Mouse (Mus musculus) heart, embryonic 12.5 days (tissue): ENCODE results near the gene Tmem129. TPM values are rescaled to one million over a fixed set of nuclear protein-coding genes. Genes with fewer than 3 reads are reported as not detected.

Experiments used
- ATAC-seq: fragments of 200-750 bp; cut with Nextera tagmentation; 2 replicates; pipeline ENCODE4 v1.8.0; 2017; ENCODE audit warnings: moderate TSS enrichment, moderate library complexity; ENCODE audit not compliant: insufficient number of reproducible peaks, low FRiP score
- H3K27ac ChIP-seq: fragments of 300-500 bp; sonication (generic); 2 replicates; pipeline ENCODE4 v1.5.1; 2016; ENCODE audit warnings: mild to moderate bottlenecking, moderate library complexity; ENCODE audit not compliant: poor library complexity, severe bottlenecking
- H3K27me3 ChIP-seq: fragments of 300-500 bp; sonication (generic); replicated peaks from 2 replicates; pipeline ENCODE4 v1.6.1; 2016; ENCODE audit warnings: mild to moderate bottlenecking, moderate library complexity
- H3K36me3 ChIP-seq: fragments of 300-500 bp; sonication (generic); 2 replicates; pipeline ENCODE4 v1.6.1; 2016; ENCODE audit warnings: mild to moderate bottlenecking, moderate library complexity
- H3K4me1 ChIP-seq: fragments of 300-500 bp; sonication (generic); replicated peaks from 2 replicates; pipeline ENCODE4 v1.6.1; 2016; ENCODE audit warnings: mild to moderate bottlenecking
- H3K4me2 ChIP-seq: fragments of 300-500 bp; sonication (generic); 2 replicates; pipeline ENCODE4 v1.6.1; 2016; ENCODE audit warnings: mild to moderate bottlenecking, moderate library complexity
- H3K4me3 ChIP-seq: fragments of 300-500 bp; sonication (generic); 2 replicates; pipeline ENCODE4 v1.5.1; 2016; ENCODE audit warnings: mild to moderate bottlenecking
- H3K9ac ChIP-seq: fragments of 300-500 bp; sonication (generic); 2 replicates; pipeline ENCODE4 v1.6.1; 2016; ENCODE audit warnings: mild to moderate bottlenecking, moderate library complexity
- H3K9me3 ChIP-seq: fragments of 300-500 bp; sonication (generic); replicated peaks from 2 replicates; pipeline ENCODE4 v1.6.1; 2016; ENCODE audit warnings: mild to moderate bottlenecking, moderate library complexity
- WGBS: fragments of 180-500 bp; shearing (Covaris S2); methylation state at CpG from one replicate; pipeline ENCODE4 v1.1.7; 2016; 5-methylcytosine and 5-hydroxymethylcytosine counted together
- polyA plus RNA-seq: library from polyadenylated mRNA; unstranded; fragments of >200 nt; fragmentation: Nextera tagmentation; extraction: Ambion mirVana; gene quantifications from 2 replicates; pipeline ENCODE4 v1.2.1, GENCODE M21; 2016

Gene Tmem129
- polyA plus RNA-seq, 1 experiment from 2014 or later = 34.3 TPM

DNA sequence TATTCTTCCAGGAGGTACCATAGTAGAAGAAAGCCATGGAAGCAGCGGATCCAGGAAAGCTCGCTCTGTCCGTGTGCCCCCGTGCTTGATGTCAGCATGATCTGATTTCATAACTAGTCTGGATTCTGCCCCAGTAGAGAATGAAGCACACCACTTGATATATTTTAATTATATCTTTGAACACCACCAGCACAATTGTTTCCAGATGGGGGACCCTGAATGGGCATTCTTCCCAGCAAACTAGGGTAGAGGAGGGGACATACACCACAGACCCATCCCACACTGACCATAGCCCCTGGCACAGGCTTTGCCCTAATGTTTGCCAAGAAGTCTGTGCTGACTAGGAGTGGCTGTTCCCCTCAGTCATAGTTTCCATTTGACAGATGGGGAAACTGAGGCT, 26.7 kb upstream of the Tmem129 start:
- no peaks in the 10 kb centered on the region for H3K36me3 ChIP-seq
- no peak for ATAC-seq
- H3K27ac ChIP-seq = no peak overlapping the region
- no peak overlapping the region for H3K4me2 ChIP-seq
- H3K9ac ChIP-seq = no peak overlapping the region
- H3K4me3 ChIP-seq = no peak overlapping the region
- WGBS = 95% methylated on average over 4 of the region's 4 CpGs
- no peaks in the 10 kb centered on the region for H3K9me3 ChIP-seq
- H3K27me3 ChIP-seq = no peaks in the 10 kb centered on the region
- H3K4me1 ChIP-seq = peaks cover 28% of the 10 kb centered on the region

DNA sequence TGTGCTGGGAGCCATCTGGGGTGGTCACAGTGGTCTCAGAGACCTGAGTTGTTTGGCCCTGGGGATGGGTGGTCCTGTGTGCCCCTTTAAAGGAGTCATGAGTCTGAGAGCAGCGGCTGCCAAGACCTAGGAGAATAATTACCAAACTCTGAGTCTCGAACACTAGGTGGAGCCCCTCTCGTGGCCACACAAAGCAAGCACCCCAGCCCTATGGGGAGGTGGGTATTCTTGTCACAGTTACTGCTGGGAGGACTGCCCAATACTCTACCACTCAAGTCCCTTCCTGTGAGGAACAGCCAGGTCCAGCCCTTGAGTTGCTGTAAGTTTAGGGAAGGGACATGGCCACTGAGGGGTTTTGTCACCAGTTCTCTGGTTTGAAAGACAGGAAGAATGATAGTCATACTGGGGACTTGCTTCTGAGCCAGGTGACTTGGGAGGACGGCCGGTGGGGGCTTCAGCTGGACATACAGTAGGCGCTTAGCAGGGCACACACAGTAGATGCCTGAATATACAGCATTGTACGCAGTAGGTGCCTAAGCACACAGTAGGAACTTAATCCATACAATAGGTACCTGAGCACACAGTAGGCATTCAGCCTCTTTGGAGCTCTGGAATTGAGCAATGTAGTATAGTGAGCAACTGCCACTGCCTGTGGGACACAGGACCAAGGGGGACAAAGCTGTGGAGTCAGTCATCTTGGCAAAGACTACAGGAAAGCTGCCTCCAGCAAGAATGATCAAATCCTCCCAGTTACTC, 25.9 kb upstream of the Tmem129 start:
- 0 out of 2 replicates have a peak, but pooled peaks have one; percentile 23 for ATAC-seq
- Histone ChIP-seq H3K36me3 (no peaks in the 10 kb centered on the region), H3K4me3 (no peak overlapping the region), H3K9me3 (no peaks in the 10 kb centered on the region), H3K4me1 (peaks cover 20% of the 10 kb centered on the region), H3K27me3 (no peaks in the 10 kb centered on the region), H3K27ac (no peak overlapping the region), H3K9ac (no peak overlapping the region), H3K4me2 (no peak overlapping the region)
- WGBS = 47% methylated on average over 7 of the region's 7 CpGs

DNA sequence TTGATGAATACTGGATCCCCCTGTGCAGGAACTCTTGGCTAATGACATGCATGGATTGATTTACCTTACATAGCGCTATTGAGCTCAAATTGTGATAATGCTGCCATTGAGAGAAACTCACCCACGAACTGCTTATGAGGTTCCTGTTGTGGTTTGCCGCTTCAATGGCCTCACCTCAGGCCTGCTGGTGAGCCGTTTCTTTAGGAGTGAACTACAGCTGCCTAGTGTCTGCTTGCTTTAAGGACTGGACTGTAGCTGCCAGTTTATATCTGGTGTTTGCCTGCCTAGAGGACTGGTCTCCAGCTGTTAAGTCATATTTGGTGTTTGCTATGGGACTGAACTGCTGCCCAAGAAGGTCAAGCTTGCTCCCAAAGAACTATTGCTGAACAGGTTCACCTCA, 24.7 kb upstream of the Tmem129 start:
- H3K36me3 ChIP-seq = no peaks in the 10 kb centered on the region
- H3K4me1 ChIP-seq = peaks cover 9% of the 10 kb centered on the region
- no peak for ATAC-seq
- H3K27me3 ChIP-seq = no peaks in the 10 kb centered on the region
- 84% methylated on average over 4 of the region's 4 CpGs for WGBS
- H3K4me2 ChIP-seq = no peak overlapping the region
- no peak overlapping the region for H3K27ac ChIP-seq
- H3K9me3 ChIP-seq = no peaks in the 10 kb centered on the region
- H3K9ac ChIP-seq = no peak overlapping the region
- H3K4me3 ChIP-seq = no peak overlapping the region

DNA sequence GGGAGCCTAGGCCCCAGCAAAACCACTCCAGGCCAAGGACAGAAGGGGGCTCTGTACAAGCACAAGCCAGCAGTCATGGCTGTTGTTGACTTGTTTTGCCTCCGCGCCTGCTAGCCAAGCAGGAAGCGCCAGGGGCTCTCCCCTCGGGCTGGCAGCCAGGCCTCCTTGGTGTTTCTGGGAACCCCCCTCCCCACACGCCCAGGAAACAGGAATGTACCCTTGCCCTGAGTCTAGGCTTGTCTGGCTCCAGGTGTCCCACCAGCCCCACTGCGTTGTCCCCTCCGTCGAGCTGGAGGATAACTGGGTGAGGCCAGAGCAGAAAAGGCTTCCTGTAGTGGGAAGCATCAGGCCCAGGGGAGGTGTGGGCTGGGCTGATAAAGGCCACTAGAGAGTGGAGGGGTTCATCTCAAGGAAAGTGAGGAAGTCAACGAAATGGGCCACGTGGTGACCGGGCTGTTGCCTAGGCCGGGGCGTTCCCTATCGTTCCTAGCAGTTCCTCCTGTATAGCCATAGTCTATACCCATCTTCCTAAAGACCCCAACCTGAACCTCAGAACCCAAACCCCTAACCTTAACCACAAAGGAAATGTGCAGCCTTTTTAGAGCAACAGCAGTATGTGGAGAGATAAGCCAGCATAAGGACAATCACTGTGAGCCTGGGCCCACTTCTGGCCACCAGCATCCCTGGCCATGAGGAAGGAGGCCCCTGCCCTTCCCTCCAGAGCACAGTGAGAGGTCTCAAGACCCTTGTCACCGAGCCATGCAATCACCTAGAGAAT, 23.6 kb upstream of the Tmem129 start:
- Histone ChIP-seq H3K9me3 (no peaks in the 10 kb centered on the region), H3K9ac (no peak overlapping the region), H3K4me3 (no peak overlapping the region), H3K4me1 (peaks cover 7% of the 10 kb centered on the region; the same call in 1 of the 2 replicates), H3K27me3 (no peaks in the 10 kb centered on the region), H3K27ac (no peak overlapping the region), H3K4me2 (no peak overlapping the region), H3K36me3 (no peaks in the 10 kb centered on the region)
- WGBS = 61% methylated on average over 15 of the region's 15 CpGs
- no peak for ATAC-seq

DNA sequence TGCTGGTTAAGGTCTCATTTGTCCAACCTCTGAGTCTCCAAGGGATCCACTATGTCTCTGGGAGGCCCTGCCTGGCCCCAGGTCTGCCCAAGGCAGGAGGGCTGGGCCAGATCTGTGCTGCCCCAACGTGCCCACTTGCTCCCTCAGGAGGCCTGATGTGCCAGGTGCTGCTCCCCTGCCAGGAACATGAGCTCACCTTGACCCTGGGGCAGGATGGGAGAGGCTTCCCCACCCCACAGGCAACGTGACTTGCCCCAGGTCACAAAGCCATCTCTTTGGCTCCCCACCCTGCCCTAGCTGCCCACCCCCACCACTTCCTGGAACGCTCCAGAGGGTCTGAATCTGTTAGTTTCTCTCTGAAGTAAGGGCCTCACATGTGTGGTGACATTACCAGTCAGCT, 22.8 kb upstream of the Tmem129 start:
- Histone ChIP-seq H3K4me1 (peaks cover under 1% of the 10 kb centered on the region; the same call in 1 of the 2 replicates), H3K27me3 (no peaks in the 10 kb centered on the region), H3K4me2 (no peak overlapping the region), H3K9ac (no peak overlapping the region), H3K9me3 (no peaks in the 10 kb centered on the region), H3K36me3 (no peaks in the 10 kb centered on the region), H3K4me3 (no peak overlapping the region), H3K27ac (no peak overlapping the region)
- WGBS = 61% methylated on average over 3 of the region's 3 CpGs
- no peak for ATAC-seq

DNA sequence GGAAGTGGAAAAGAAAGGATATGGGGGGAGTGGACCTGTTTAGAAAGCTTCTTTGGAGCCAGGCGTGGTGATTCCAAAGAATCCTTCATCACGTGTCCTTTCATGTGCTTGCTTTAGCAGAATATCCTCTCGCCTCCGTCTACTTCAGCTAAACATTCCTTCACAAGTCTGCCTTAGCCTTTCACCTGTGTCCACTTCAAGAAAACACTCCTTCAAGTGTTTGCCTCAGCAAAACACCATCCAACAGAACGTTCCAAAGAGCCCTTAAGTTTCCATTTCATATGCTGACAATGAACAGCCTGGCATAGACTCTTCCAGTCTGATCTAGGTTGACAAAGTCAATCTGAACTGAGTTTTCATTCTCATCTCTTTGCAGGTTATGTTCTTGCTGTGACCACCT, 20.0 kb upstream of the Tmem129 start:
- Histone ChIP-seq H3K4me3 (no peak overlapping the region), H3K27me3 (no peaks in the 10 kb centered on the region), H3K9ac (no peak overlapping the region), H3K4me1 (peaks cover 10% of the 10 kb centered on the region), H3K9me3 (no peaks in the 10 kb centered on the region), H3K36me3 (peaks cover 4% of the 10 kb centered on the region; the same call in 1 of the 2 replicates), H3K27ac (no peak overlapping the region), H3K4me2 (no peak overlapping the region)
- no peak for ATAC-seq
- 81% methylated on average over 5 of the region's 5 CpGs for WGBS

DNA sequence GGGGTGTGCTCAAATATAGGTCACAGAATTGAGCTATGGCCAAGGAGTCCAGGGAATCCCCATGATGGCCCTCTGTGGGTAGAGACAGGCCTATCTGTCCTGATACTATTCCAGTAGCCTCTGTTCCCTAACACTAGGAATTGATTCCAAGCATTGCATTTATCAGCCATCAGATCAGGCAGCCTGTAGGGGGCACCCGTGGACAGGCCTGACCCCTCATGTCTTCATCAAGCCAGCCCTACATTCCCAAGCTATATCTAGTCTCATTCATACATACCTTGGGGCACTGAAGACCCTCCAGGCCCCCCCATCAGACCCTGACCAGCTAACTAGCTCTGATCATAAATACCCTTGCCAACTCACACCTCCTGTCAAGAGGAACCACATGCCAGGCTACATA, 17.7 kb upstream of the Tmem129 start:
- Histone ChIP-seq H3K9ac (no peak overlapping the region), H3K36me3 (peaks cover 26% of the 10 kb centered on the region), H3K4me2 (no peak overlapping the region), H3K27ac (no peak overlapping the region), H3K4me3 (no peak overlapping the region), H3K4me1 (peaks cover 13% of the 10 kb centered on the region), H3K9me3 (no peaks in the 10 kb centered on the region), H3K27me3 (no peaks in the 10 kb centered on the region)
- WGBS = 0% methylated on average over 1 of the region's 1 CpGs
- ATAC-seq = no peak

DNA sequence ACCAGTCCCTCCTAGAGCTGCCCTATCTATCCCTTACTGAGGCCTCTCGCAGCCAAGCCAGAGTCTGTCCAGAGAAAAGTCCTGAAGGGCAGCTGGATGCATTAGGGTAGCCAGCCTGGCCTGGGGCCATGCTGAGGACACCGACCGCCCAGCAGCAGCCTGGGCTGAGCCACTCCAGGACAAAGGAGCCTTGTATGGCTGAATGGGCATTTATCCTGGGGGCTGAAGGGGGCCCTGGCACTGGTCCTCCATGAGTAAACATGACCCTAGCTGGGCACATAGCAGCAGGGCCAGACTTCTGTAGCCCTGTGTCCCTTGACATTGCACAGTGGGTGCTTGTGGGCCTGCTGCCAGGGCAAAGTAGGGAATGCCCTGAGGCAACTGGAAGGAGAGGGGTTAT, 16.2 kb upstream of the Tmem129 start:
- 60% methylated on average over 3 of the region's 3 CpGs for WGBS
- H3K9me3 ChIP-seq = no peaks in the 10 kb centered on the region
- no peak overlapping the region for H3K4me3 ChIP-seq
- no peaks in the 10 kb centered on the region for H3K27me3 ChIP-seq
- H3K4me1 ChIP-seq = peaks cover 13% of the 10 kb centered on the region
- no peak overlapping the region for H3K9ac ChIP-seq
- peaks cover 41% of the 10 kb centered on the region for H3K36me3 ChIP-seq
- H3K4me2 ChIP-seq = no peak overlapping the region
- H3K27ac ChIP-seq = no peak overlapping the region
- ATAC-seq = peak; percentile 14; the same call in 1 of the 2 replicates

DNA sequence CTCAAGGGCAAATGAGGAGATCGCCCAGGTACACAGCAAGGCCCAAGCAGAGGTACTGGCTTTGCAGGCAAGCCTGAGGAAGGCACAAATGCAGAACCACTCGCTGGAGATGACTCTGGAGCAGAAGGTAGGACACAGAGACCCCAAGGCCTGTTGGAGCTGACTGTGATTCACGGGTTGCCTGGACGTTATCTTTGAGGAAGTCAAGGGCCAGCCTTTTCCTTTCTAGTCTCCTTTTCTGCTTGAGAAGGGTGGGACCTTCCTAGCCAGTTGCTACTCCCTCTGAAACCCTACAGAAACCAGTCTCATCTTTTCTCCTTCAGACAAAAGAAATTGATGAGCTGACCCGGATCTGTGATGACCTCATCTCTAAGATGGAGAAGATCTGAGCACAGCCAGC, 13.4 kb upstream of the Tmem129 start:
- Histone ChIP-seq H3K27ac (peak overlapping the region; percentile 64; the same call in 1 of the 2 replicates), H3K4me1 (peaks cover 13% of the 10 kb centered on the region), H3K4me3 (no peak overlapping the region), H3K4me2 (no peak overlapping the region), H3K9me3 (no peaks in the 10 kb centered on the region), H3K27me3 (no peaks in the 10 kb centered on the region), H3K9ac (0 out of 2 replicates have a peak overlapping the region, but pooled peaks have one; percentile 31), H3K36me3 (peaks cover 69% of the 10 kb centered on the region)
- ATAC-seq = no peak
- WGBS = 56% methylated on average over 5 of the region's 5 CpGs

DNA sequence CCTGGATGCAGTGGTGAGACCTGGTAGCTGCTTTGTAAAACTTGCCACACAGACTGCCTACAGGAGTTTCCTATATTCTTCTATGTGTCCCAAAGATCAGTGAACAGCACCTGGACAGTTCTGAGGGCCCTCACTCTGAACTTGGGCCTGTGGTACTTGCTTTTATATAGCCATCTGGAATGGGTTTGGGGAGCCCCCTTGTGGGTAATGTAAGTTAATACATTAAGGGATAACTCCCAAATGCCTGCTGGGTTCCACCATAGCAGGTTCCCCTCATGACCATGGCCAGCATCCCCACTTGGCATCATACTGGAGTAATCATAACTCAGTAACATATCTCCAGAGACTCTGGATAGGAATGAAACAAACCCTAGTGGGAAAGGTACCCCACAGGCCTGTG, 10.0 kb upstream of the Tmem129 start:
- ATAC-seq = no peak
- no peak overlapping the region for H3K4me3 ChIP-seq
- H3K4me1 ChIP-seq = peaks cover 3% of the 10 kb centered on the region; the same call in 1 of the 2 replicates
- H3K27me3 ChIP-seq = no peaks in the 10 kb centered on the region
- H3K27ac ChIP-seq = no peak overlapping the region
- H3K9ac ChIP-seq = no peak overlapping the region
- H3K4me2 ChIP-seq = no peak overlapping the region
- H3K36me3 ChIP-seq = peaks cover 91% of the 10 kb centered on the region
- no peaks in the 10 kb centered on the region for H3K9me3 ChIP-seq

DNA sequence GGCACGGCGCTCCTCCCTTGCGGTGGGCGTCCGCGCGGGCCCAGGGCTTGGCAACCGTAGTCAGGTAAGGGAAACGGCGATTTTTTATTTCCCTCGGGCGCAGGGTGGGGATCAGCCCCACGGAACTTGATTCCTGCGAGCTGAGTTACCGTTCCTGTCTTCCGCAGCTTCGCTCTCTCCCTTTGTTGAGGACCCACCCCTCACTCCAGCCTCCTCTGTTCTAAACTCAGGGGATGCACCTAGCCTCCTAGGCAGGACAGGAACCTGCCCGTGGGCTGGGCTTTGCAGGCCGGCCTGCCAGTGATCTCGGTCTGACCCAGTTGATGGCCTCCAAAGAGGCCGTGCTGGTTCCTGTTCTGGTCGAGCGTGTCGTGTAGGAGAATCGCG, 441 bp upstream of the Tmem129 start:
- WGBS = 0% methylated on average over 26 of the region's 26 CpGs
- Histone ChIP-seq H3K9ac (peak overlapping the region; percentile 85), H3K4me1 (peaks cover 35% of the 10 kb centered on the region), H3K4me3 (peak overlapping the region; percentile 74), H3K27ac (peak overlapping the region; percentile 40; the same call in 1 of the 2 replicates), H3K27me3 (no peaks in the 10 kb centered on the region), H3K36me3 (peaks cover 52% of the 10 kb centered on the region), H3K4me2 (peak overlapping the region; percentile 83), H3K9me3 (no peaks in the 10 kb centered on the region)
- ATAC-seq = no peak
